Mouse (Mus musculus): Measurements from ENCODE around the gene Tjp2. TPM values are rescaled to one million over a fixed set of nuclear protein-coding genes. Genes with fewer than 3 reads are reported as not detected.

The Tjp2 gene
- not detected in 2 replicates for polyA plus RNA-seq (2012; ENCODE audit: insufficient read depth, insufficient read length, low replicate concordance, missing spikeins)

- no peak for TF ChIP-seq POLR2A (IDR thresholded peaks at IDR 0.05; ENCODE audit: insufficient read depth, low read depth, low read length)
- peak; percentile 32; the same call in 1 of the 2 replicates for TF ChIP-seq CTCF (IDR thresholded peaks at IDR 0.05; ENCODE audit: insufficient read depth, low read depth, low read length)
- Histone ChIP-seq H3K4me1 (ENCODE audit: control insufficient read depth, insufficient read depth, low read length) (peaks cover 17% of the 10 kb centered on the region), H3K27ac (ENCODE audit: insufficient read depth, low read depth, low read length) (no peak within 1 kb of the TSS), H3K4me3 (ENCODE audit: insufficient read depth, low read depth, low read length) (peak within 1 kb of the TSS; percentile 34)
- WGBS: under 1% methylated on average over 59 of the region's 59 CpGs
These were observed at the start of gene Tjp2 for GRCm38 (mm10) chr19:24224500-24225304. Gene Tjp2 (minus strand): TSS chr19:24225030.

- WGBS: 79% methylated on average over 3 of the region's 3 CpGs
- Histone ChIP-seq H3K4me1 (ENCODE audit: control insufficient read depth, insufficient read depth, low read length) (0 out of 2 replicates have a peak, but pooled peaks cover 4% of the 10 kb centered on the region), H3K4me3 (ENCODE audit: insufficient read depth, low read depth, low read length) (no peak overlapping the region), H3K27ac (ENCODE audit: insufficient read depth, low read depth, low read length) (no peak overlapping the region)
- TF ChIP-seq POLR2A (IDR thresholded peaks at IDR 0.05; ENCODE audit: insufficient read depth, low read depth, low read length) (no peak), CTCF (IDR thresholded peaks at IDR 0.05; ENCODE audit: insufficient read depth, low read depth, low read length) (no peak)
These were observed 49.5 kb upstream of the Tjp2 start for GRCm38 (mm10) chr19:24274281-24274680.

DNA sequence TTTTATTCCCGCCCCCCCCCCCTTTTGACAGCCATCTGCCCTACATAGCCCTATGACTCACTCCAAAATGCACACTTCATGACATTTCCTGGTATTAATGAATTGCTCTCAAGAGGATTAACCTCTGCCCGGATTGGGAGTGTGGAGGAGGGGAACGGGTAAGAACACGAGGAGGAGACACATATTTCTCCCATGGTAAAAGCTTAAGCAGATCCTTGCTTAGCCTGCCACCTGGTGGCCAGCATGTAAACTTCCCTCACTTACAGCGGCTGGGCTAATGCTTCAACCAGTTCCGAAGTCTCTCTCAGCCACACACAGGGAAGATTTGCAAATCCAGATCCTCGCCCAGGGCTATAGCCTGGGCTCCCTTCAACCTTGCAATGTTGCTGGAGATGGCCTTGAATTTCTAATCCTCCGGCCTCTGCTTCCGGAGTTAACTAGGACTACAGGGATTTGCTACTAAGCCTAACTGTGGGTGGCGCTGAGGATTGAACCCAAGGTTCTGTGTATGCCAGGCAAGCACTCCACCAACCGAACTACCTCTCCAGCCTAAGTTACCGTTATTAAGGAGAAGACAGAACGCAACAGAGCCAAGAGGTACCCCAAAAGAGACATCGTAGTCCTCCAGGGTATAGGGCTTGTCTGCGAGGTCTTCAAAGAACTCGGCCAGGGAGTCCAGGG, 47.1 kb upstream of the Tjp2 start:
- Histone ChIP-seq H3K4me1 (ENCODE audit: control insufficient read depth, insufficient read depth, low read length) (0 out of 2 replicates have a peak, but pooled peaks cover 4% of the 10 kb centered on the region), H3K4me3 (ENCODE audit: insufficient read depth, low read depth, low read length) (no peak overlapping the region), H3K27ac (ENCODE audit: insufficient read depth, low read depth, low read length) (no peak overlapping the region)
- TF ChIP-seq CTCF (IDR thresholded peaks at IDR 0.05; ENCODE audit: insufficient read depth, low read depth, low read length) (peak; percentile 29; the same call in 1 of the 2 replicates), POLR2A (IDR thresholded peaks at IDR 0.05; ENCODE audit: insufficient read depth, low read depth, low read length) (no peak)
- WGBS: 45% methylated on average over 16 of the region's 16 CpGs

- H3K4me1 ChIP-seq (ENCODE audit: control insufficient read depth, insufficient read depth, low read length): 0 out of 2 replicates have a peak, but pooled peaks cover 4% of the 10 kb centered on the region
- WGBS: 59% methylated on average over 7 of the region's 7 CpGs
- H3K27ac ChIP-seq (ENCODE audit: insufficient read depth, low read depth, low read length): no peak overlapping the region
- TF ChIP-seq CTCF (IDR thresholded peaks at IDR 0.05; ENCODE audit: insufficient read depth, low read depth, low read length) (no peak), POLR2A (IDR thresholded peaks at IDR 0.05; ENCODE audit: insufficient read depth, low read depth, low read length) (no peak)
- no peak overlapping the region for H3K4me3 ChIP-seq (ENCODE audit: insufficient read depth, low read depth, low read length)
These were observed 46.5 kb upstream of the Tjp2 start for GRCm38 (mm10) chr19:24271326-24271725.

- Histone ChIP-seq H3K27ac (ENCODE audit: insufficient read depth, low read depth, low read length) (no peak overlapping the region), H3K4me3 (ENCODE audit: insufficient read depth, low read depth, low read length) (no peak overlapping the region), H3K4me1 (ENCODE audit: control insufficient read depth, insufficient read depth, low read length) (0 out of 2 replicates have a peak, but pooled peaks cover 4% of the 10 kb centered on the region)
- TF ChIP-seq CTCF (IDR thresholded peaks at IDR 0.05; ENCODE audit: insufficient read depth, low read depth, low read length) (no peak), POLR2A (IDR thresholded peaks at IDR 0.05; ENCODE audit: insufficient read depth, low read depth, low read length) (no peak)
- WGBS: 66% methylated on average over 4 of the region's 4 CpGs
These were observed 43.7 kb upstream of the Tjp2 start for GRCm38 (mm10) chr19:24268531-24268930.

- no peak overlapping the region for H3K27ac ChIP-seq (ENCODE audit: insufficient read depth, low read depth, low read length)
- no peak overlapping the region for H3K4me3 ChIP-seq (ENCODE audit: insufficient read depth, low read depth, low read length)
- 93% methylated on average over 7 of the region's 7 CpGs for WGBS
- 0 out of 2 replicates have a peak, but pooled peaks cover 2% of the 10 kb centered on the region for H3K4me1 ChIP-seq (ENCODE audit: control insufficient read depth, insufficient read depth, low read length)
- no peak for TF ChIP-seq CTCF (IDR thresholded peaks at IDR 0.05; ENCODE audit: insufficient read depth, low read depth, low read length)
- no peak for TF ChIP-seq POLR2A (IDR thresholded peaks at IDR 0.05; ENCODE audit: insufficient read depth, low read depth, low read length)
These were observed 41.4 kb upstream of the Tjp2 start for GRCm38 (mm10) chr19:24266046-24266830.

GRCm38 (mm10) chr19:24264991-24265390, 40.2 kb upstream of the Tjp2 start:
- TF ChIP-seq CTCF (IDR thresholded peaks at IDR 0.05; ENCODE audit: insufficient read depth, low read depth, low read length) (no peak), POLR2A (IDR thresholded peaks at IDR 0.05; ENCODE audit: insufficient read depth, low read depth, low read length) (no peak)
- H3K4me3 ChIP-seq (ENCODE audit: insufficient read depth, low read depth, low read length): no peak overlapping the region
- no peak overlapping the region for H3K27ac ChIP-seq (ENCODE audit: insufficient read depth, low read depth, low read length)
- 46% methylated on average over 7 of the region's 7 CpGs for WGBS
- no peaks in the 10 kb centered on the region for H3K4me1 ChIP-seq (ENCODE audit: control insufficient read depth, insufficient read depth, low read length)

- 95% methylated on average over 14 of the region's 14 CpGs for WGBS
- H3K4me1 ChIP-seq (ENCODE audit: control insufficient read depth, insufficient read depth, low read length): no peaks in the 10 kb centered on the region
- no peak overlapping the region for H3K4me3 ChIP-seq (ENCODE audit: insufficient read depth, low read depth, low read length)
- H3K27ac ChIP-seq (ENCODE audit: insufficient read depth, low read depth, low read length): no peak overlapping the region
- TF ChIP-seq POLR2A (IDR thresholded peaks at IDR 0.05; ENCODE audit: insufficient read depth, low read depth, low read length) (no peak), CTCF (IDR thresholded peaks at IDR 0.05; ENCODE audit: insufficient read depth, low read depth, low read length) (no peak)
These were observed 37.9 kb upstream of the Tjp2 start for GRCm38 (mm10) chr19:24262736-24263135.

All from olfactory bulb, adult 2 months (tissue).